Mouse (Mus musculus): ENCODE measurements around the gene Prm2.
"Not testable (repeated sequence)": the region's sequence is repeated elsewhere in the genome, so short reads cannot be mapped to it uniquely, and the experiment has no call there.

The Prm2 gene

GRCm38 (mm10) chr16:10812865-10813371 is 17.0 kb upstream of the Prm2 start, which contains the start of gene Gm11172:
Gene Gm11172, plus strand, starts transcription at chr16:10812915.
- DNase-seq (ENCODE audit: low read depth, low spot score), result no peak

- no peak for DNase-seq (ENCODE audit: low read depth, low spot score)
These were observed 14.4 kb upstream of the Prm2 start for GRCm38 (mm10) chr16:10810376-10810775.

GRCm38 (mm10) chr16:10805789-10806527 is 10.0 kb upstream of the Prm2 start, which contains the start of gene Prm1:
Gene Prm1, minus strand, starts transcription at chr16:10805839.
- DNase-seq (ENCODE audit: low read depth, low spot score), result peak; percentile 25

- DNase-seq (ENCODE audit: low read depth, low spot score), result not testable (repeated sequence)
These were observed 6.5 kb upstream of the Prm2 start for GRCm38 (mm10) chr16:10802420-10802819.

- DNase-seq (ENCODE audit: low read depth, low spot score), result no peak
These were observed 5.2 kb downstream of the Prm2 start, which contains the start of gene Prm3 for GRCm38 (mm10) chr16:10790702-10791101. Gene Prm3, minus strand, starts transcription at chr16:10790914.

GRCm38 (mm10) chr16:10788866-10789265 is 7.1 kb downstream of the Prm2 start:
- no peak for DNase-seq (ENCODE audit: low read depth, low spot score)

GRCm38 (mm10) chr16:10788271-10788670 is 7.7 kb downstream of the Prm2 start, which contains the start of gene Tnp2:
Gene Tnp2, minus strand, starts transcription at chr16:10788660.
- no peak for DNase-seq (ENCODE audit: low read depth, low spot score)

GRCm38 (mm10) chr16:10787548-10788058 is 8.3 kb downstream of the Prm2 start:
- DNase-seq (ENCODE audit: low read depth, low spot score), result no peak

- no peak for DNase-seq (ENCODE audit: low read depth, low spot score)
These were observed 9.0 kb downstream of the Prm2 start for GRCm38 (mm10) chr16:10786782-10787547.

- peak; percentile 89 for DNase-seq (ENCODE audit: low read depth, low spot score)
These were observed 9.6 kb downstream of the Prm2 start for GRCm38 (mm10) chr16:10786288-10786687.

- peak; percentile 90 for DNase-seq (ENCODE audit: low read depth, low spot score)
These were observed 10.3 kb downstream of the Prm2 start, which contains the start of gene Socs1 for GRCm38 (mm10) chr16:10785371-10786231. Gene Socs1, minus strand, starts transcription at chr16:10785536.

- peak; percentile 92 for DNase-seq (ENCODE audit: low read depth, low spot score)
These were observed 11.1 kb downstream of the Prm2 start for GRCm38 (mm10) chr16:10784793-10785370.

GRCm38 (mm10) chr16:10783883-10784792 is 11.8 kb downstream of the Prm2 start:
- DNase-seq (ENCODE audit: low read depth, low spot score), result peak; percentile 35

GRCm38 (mm10) chr16:10783451-10783850 is 12.5 kb downstream of the Prm2 start:
- DNase-seq (ENCODE audit: low read depth, low spot score), result no peak

GRCm38 (mm10) chr16:10783152-10783434 is 12.8 kb downstream of the Prm2 start:
- no peak for DNase-seq (ENCODE audit: low read depth, low spot score)

GRCm38 (mm10) chr16:10782377-10783151 is 13.4 kb downstream of the Prm2 start:
- no peak for DNase-seq (ENCODE audit: low read depth, low spot score)

- DNase-seq (ENCODE audit: low read depth, low spot score), result peak; percentile 54
These were observed 14.0 kb downstream of the Prm2 start for GRCm38 (mm10) chr16:10781862-10782371.

- no peak for DNase-seq (ENCODE audit: low read depth, low spot score)
These were observed 15.3 kb downstream of the Prm2 start for GRCm38 (mm10) chr16:10780631-10781120.
